Mouse (Mus musculus) forebrain, postnatal 0 days (tissue): ENCODE measurements at regions not wholly inside any gene's neighbourhood (a gene's known extent, or its start where the extent isn't known, plus 50 kb on each side); places are given as distances from the start of the nearest gene placed in this dataset.

ENCODE experiments used
- ATAC-seq: fragments of 200-750 bp; cut with Nextera tagmentation; 2 replicates; pipeline ENCODE4 v1.8.0; 2017; ENCODE audit warnings: mild to moderate bottlenecking, moderate library complexity
- DNase-seq: peaks from one replicate; pipeline ENCODE4 v3.0.0-alpha.2; 2015
- H3K27ac ChIP-seq: fragments of 300-500 bp; sonication (generic); 2 replicates; pipeline ENCODE4 v1.5.1; 2014; ENCODE audit warnings: low read depth, mild to moderate bottlenecking, antibody characterized with exemption, low read length, moderate library complexity, mixed read lengths
- H3K27me3 ChIP-seq: fragments of 300-500 bp; sonication (generic); 2 replicates; pipeline ENCODE4 v1.6.1; 2014; ENCODE audit warnings: mild to moderate bottlenecking, low read length, mixed read lengths; ENCODE audit not compliant: insufficient read depth
- H3K36me3 ChIP-seq: fragments of 300-500 bp; sonication (generic); 2 replicates; pipeline ENCODE4 v1.6.1; 2014; ENCODE audit warnings: mild to moderate bottlenecking, moderate library complexity; ENCODE audit not compliant: insufficient read depth
- H3K4me1 ChIP-seq: fragments of 300-500 bp; sonication (generic); 2 replicates; pipeline ENCODE4 v1.6.1; 2014; ENCODE audit warnings: antibody characterized with exemption; ENCODE audit not compliant: insufficient read depth
- H3K4me2 ChIP-seq: fragments of 300-500 bp; sonication (generic); 2 replicates; pipeline ENCODE4 v1.6.1; 2014; ENCODE audit warnings: low read depth, mild to moderate bottlenecking, moderate library complexity
- H3K4me3 ChIP-seq: fragments of 300-500 bp; sonication (generic); 2 replicates; pipeline ENCODE4 v1.5.1; 2014; ENCODE audit warnings: low read depth, low read length, mixed read lengths
- H3K9ac ChIP-seq: fragments of 300-500 bp; sonication (generic); 2 replicates; pipeline ENCODE4 v1.6.1; 2014; ENCODE audit warnings: mild to moderate bottlenecking
- H3K9me3 ChIP-seq: fragments of 300-500 bp; sonication (generic); 2 replicates; pipeline ENCODE4 v1.6.1; 2016; ENCODE audit warnings: low read length
- CTCF ChIP-seq: sonication (generic); IDR thresholded peaks from 2 replicates; pipeline ENCODE4 v1.5.1; 2016; ENCODE audit warnings: antibody characterized with exemption, control low read depth, low read depth
- WGBS: fragments of 180-500 bp; shearing (Covaris S2); extraction: QIAGEN DNeasy Blood & Tissue Kit; methylation state at CpG from one replicate; pipeline ENCODE4 v1.1.7; 2014; 5-methylcytosine and 5-hydroxymethylcytosine counted together

DNA sequence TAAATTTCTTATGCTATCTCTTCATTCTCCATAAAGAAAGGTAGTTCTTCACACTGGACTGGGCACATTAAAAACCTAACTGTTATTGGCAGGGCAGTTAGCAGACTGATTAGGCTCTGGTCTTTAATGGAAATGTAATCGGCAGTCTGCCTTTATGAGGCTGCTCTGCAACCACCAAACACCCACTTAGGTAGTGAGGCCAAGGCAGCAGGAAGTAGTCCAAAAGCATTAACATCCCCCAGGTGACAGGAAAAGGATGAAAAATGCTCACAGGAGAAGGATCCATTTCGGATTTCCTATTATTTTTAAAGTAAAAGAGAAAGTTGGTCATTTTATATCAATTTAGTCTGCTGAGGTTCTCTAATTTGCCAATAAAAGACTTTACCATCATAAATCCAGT lies 528.9 kb upstream of the Dppa4 start:
- ATAC-seq = no peak
- DNase-seq = no peak
- no peaks in the 10 kb centered on the region for H3K27me3 ChIP-seq
- 69% methylated on average over 2 of the region's 2 CpGs for WGBS
- H3K4me3 ChIP-seq = no peak overlapping the region
- no peak for TF ChIP-seq CTCF
- no peaks in the 10 kb centered on the region for H3K9me3 ChIP-seq
- H3K4me2 ChIP-seq = no peak overlapping the region
- no peaks in the 10 kb centered on the region for H3K36me3 ChIP-seq
- no peak overlapping the region for H3K9ac ChIP-seq
- no peak overlapping the region for H3K27ac ChIP-seq
- no peaks in the 10 kb centered on the region for H3K4me1 ChIP-seq

- Histone ChIP-seq H3K4me2 (no peak overlapping the region), H3K4me3 (no peak overlapping the region), H3K9me3 (no peaks in the 10 kb centered on the region), H3K27me3 (no peaks in the 10 kb centered on the region), H3K9ac (no peak overlapping the region), H3K36me3 (no peaks in the 10 kb centered on the region), H3K27ac (no peak overlapping the region), H3K4me1 (no peaks in the 10 kb centered on the region)
- ATAC-seq = no peak
- no peak for DNase-seq
- WGBS = 59% methylated on average over 1 of the region's 1 CpGs
- TF ChIP-seq CTCF = no peak
These were observed 525.2 kb upstream of the Dppa4 start for GRCm38 (mm10) chr16:47758296-47758695.

DNA sequence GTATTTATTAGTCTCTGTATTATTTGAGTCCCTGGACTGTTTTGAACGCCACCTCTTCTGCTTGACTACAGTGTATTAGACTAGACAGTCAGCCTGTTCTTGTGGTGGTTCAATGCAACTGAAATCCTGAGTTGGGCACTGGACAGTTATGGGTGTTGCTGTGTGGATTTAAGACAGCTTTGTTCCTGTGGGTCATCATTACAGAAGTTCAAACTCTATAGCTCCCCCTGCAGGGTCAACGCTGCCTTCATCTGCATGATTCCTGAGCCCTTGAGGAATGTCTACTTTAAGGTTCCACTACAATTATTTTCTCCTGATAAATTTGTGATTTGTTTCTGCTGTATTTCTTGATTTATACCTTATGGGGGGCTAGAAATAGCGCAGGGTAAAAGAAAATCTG lies 517.8 kb upstream of the Dppa4 start:
- no peaks in the 10 kb centered on the region for H3K9me3 ChIP-seq
- H3K4me3 ChIP-seq = no peak overlapping the region
- H3K36me3 ChIP-seq = no peaks in the 10 kb centered on the region
- DNase-seq (no peak), ATAC-seq (no peak)
- H3K27me3 ChIP-seq = no peaks in the 10 kb centered on the region
- no peak for TF ChIP-seq CTCF
- WGBS = 69% methylated on average over 3 of the region's 3 CpGs
- no peak overlapping the region for H3K9ac ChIP-seq
- H3K4me2 ChIP-seq = no peak overlapping the region
- H3K27ac ChIP-seq = no peak overlapping the region
- no peaks in the 10 kb centered on the region for H3K4me1 ChIP-seq

- Histone ChIP-seq H3K4me3 (no peak overlapping the region), H3K27me3 (no peaks in the 10 kb centered on the region), H3K4me2 (no peak overlapping the region), H3K27ac (no peak overlapping the region), H3K4me1 (no peaks in the 10 kb centered on the region), H3K36me3 (no peaks in the 10 kb centered on the region), H3K9me3 (no peaks in the 10 kb centered on the region), H3K9ac (no peak overlapping the region)
- TF ChIP-seq CTCF = no peak
- 59% methylated on average over 5 of the region's 5 CpGs for WGBS
- DNase-seq = no peak
- ATAC-seq = no peak
These were observed 495.0 kb upstream of the Dppa4 start for GRCm38 (mm10) chr16:47788515-47788914.

DNA sequence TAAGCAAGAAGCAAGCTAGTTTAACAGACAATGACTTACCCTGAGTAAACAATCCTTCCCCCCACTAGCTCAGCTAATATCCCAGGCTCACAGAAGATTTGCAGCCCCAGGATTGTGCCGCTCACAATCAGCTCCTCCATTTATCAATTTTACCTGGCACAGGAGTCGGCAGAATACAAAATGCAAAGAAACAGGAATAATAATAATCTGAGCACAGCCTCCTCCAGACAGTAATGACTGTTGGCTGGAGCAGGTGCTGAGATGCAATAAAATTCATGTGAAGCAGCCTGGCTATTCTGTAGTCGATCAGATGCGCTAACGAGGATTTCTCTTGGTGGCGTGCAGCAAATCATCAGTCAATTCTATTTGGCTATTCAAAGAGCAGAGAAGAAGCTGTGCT lies 492.9 kb upstream of the Dppa4 start:
- no peak for ATAC-seq
- DNase-seq = no peak
- no peak for TF ChIP-seq CTCF

GRCm38 (mm10) chr16:47791456-47791855 lies 492.1 kb upstream of the Dppa4 start:
- Histone ChIP-seq H3K9ac (no peak overlapping the region), H3K36me3 (no peaks in the 10 kb centered on the region), H3K9me3 (no peaks in the 10 kb centered on the region), H3K4me3 (no peak overlapping the region), H3K4me1 (no peaks in the 10 kb centered on the region), H3K27ac (no peak overlapping the region), H3K4me2 (no peak overlapping the region), H3K27me3 (no peaks in the 10 kb centered on the region)
- DNase-seq (no peak), ATAC-seq (no peak)
- 93% methylated on average over 3 of the region's 3 CpGs for WGBS
- no peak for TF ChIP-seq CTCF

More for the DNA sequence above, 492.9 kb upstream of the Dppa4 start:
- Histone ChIP-seq H3K36me3 (no peaks in the 10 kb centered on the region), H3K4me1 (no peaks in the 10 kb centered on the region), H3K27ac (no peak overlapping the region), H3K9ac (no peak overlapping the region), H3K4me2 (no peak overlapping the region), H3K4me3 (no peak overlapping the region), H3K9me3 (no peaks in the 10 kb centered on the region), H3K27me3 (no peaks in the 10 kb centered on the region)
- 53% methylated on average over 6 of the region's 6 CpGs for WGBS

DNA sequence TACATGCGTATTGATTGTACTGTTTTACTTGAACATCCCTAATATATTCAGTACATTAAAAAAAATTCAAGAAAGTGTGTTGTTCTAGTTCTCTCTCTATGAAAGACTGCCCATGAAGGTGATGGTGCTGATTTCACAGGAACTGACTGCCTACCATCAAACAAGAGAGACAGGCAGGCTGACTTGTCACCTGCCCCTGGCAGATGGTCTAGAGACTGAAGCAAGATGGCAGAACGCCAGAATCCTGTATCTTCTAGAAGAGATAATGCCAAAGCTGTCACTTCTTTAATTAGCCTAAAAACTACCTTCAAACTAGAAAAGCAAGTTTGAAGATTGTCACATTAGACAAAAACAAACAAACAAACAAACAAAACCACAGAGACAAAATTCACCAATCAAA lies 484.7 kb upstream of the Dppa4 start:
- WGBS = 82% methylated on average over 2 of the region's 2 CpGs
- Histone ChIP-seq H3K4me1 (no peaks in the 10 kb centered on the region), H3K9me3 (no peaks in the 10 kb centered on the region), H3K4me2 (no peak overlapping the region), H3K27me3 (no peaks in the 10 kb centered on the region), H3K4me3 (no peak overlapping the region), H3K9ac (no peak overlapping the region), H3K36me3 (no peaks in the 10 kb centered on the region), H3K27ac (no peak overlapping the region)
- TF ChIP-seq CTCF = no peak
- DNase-seq (no peak), ATAC-seq (no peak)

DNA sequence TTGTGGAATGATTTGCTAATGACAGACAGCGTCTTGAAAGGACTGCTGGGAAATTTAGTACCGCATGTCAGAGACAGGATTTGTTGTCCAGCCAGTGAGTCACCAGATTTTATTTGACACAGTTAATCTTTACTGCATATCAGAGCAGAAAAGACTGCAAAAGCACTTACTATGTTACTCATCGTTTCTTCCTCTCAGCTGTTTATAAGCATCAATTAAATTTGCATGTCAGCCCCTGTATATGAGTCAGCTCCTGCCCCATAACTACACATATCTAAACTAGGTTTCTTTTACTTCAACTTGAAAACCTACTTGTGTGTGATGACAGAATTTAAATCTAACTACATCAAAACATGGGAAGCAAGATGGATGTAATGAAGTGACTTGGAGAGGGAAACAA lies 440.4 kb upstream of the Dppa4 start:
- Histone ChIP-seq H3K4me3 (no peak overlapping the region), H3K9me3 (no peaks in the 10 kb centered on the region), H3K27ac (no peak overlapping the region), H3K4me1 (no peaks in the 10 kb centered on the region), H3K36me3 (no peaks in the 10 kb centered on the region), H3K4me2 (no peak overlapping the region), H3K27me3 (no peaks in the 10 kb centered on the region), H3K9ac (no peak overlapping the region)
- DNase-seq = no peak
- TF ChIP-seq CTCF = no peak
- no peak for ATAC-seq
- 89% methylated on average over 3 of the region's 3 CpGs for WGBS
